Mouse (Mus musculus) gastrocnemius, adult 2 months (tissue): ENCODE results near the gene Mki67. TPM values are rescaled to one million over a fixed set of nuclear protein-coding genes. Genes with fewer than 3 reads are reported as not detected.

Source experiments
- DNase-seq: peaks from one replicate; pipeline ENCODE4 v3.0.0; 2022
- H3K27ac ChIP-seq: fragments of 200-600 bp; 2 replicates; pipeline ENCODE4 v1.8.1; 2022; ENCODE audit warnings: mild to moderate bottlenecking
- H3K4me3 ChIP-seq: fragments of 200-600 bp; 2 replicates; pipeline ENCODE4 v1.8.1; 2022; ENCODE audit warnings: mild to moderate bottlenecking, moderate library complexity
- CTCF ChIP-seq: fragments of 200-600 bp; IDR thresholded peaks from 2 replicates; pipeline ENCODE4 v1.8.1; 2022; ENCODE audit warnings: antibody characterized with exemption, mild to moderate bottlenecking, moderate library complexity
- intact Hi-C: fragments of 180-260 bp; cut with DNase I; formaldehyde crosslinking; loops from one replicate; pipeline ENCODE4 v1.15.1; 2025
- total RNA-seq, 2 experiments: library from RNA; stranded (reverse); gene quantifications; 2 replicates each; pipeline ENCODE4 v1.2.3; 2021

The Mki67 gene
- total RNA-seq, 2 experiments from 2014 or later: 0.08 TPM; not detected in 1

GRCm38 (mm10) chr7:135680334-135680733 lies 35.8 kb downstream of the Mki67 start:
- peak; percentile 68 for TF ChIP-seq CTCF
- Histone ChIP-seq H3K27ac (no peak overlapping the region), H3K4me3 (no peak overlapping the region)
- intact Hi-C loops: loop anchor here (5.0 kb wide), 1 partner anchor 57 kb away; no protein-coding TSS in a partner anchor
- peak; percentile 70 for DNase-seq

DNA sequence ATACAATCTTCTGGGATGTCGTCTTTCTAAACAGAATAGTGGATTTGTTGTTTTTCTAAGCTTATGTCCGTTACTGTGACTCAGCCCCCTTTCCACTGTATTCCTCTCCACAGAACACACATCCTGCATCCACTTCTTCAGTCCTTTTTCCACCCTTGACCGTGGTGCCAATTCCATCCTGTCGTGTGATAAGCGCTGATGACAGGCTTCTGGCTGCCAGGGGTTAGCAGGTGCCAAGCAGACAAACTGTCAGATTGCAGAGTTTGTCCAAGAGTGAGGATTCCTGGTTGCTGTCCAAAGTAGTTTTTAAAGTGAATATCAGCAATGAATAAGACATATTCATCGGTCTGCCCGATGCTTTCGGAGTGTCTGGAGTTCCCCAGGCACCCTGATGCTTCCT lies 39.4 kb downstream of the Mki67 start:
- DNase-seq: no peak
- TF ChIP-seq CTCF: no peak
- Histone ChIP-seq H3K27ac (no peak overlapping the region), H3K4me3 (no peak overlapping the region)
- intact Hi-C loops: no loop called here

GRCm38 (mm10) chr7:135673576-135673975 lies 42.6 kb downstream of the Mki67 start:
- no peak overlapping the region for H3K4me3 ChIP-seq
- DNase-seq: no peak
- no peak for TF ChIP-seq CTCF
- intact Hi-C loops: no loop called here
- no peak overlapping the region for H3K27ac ChIP-seq

DNA sequence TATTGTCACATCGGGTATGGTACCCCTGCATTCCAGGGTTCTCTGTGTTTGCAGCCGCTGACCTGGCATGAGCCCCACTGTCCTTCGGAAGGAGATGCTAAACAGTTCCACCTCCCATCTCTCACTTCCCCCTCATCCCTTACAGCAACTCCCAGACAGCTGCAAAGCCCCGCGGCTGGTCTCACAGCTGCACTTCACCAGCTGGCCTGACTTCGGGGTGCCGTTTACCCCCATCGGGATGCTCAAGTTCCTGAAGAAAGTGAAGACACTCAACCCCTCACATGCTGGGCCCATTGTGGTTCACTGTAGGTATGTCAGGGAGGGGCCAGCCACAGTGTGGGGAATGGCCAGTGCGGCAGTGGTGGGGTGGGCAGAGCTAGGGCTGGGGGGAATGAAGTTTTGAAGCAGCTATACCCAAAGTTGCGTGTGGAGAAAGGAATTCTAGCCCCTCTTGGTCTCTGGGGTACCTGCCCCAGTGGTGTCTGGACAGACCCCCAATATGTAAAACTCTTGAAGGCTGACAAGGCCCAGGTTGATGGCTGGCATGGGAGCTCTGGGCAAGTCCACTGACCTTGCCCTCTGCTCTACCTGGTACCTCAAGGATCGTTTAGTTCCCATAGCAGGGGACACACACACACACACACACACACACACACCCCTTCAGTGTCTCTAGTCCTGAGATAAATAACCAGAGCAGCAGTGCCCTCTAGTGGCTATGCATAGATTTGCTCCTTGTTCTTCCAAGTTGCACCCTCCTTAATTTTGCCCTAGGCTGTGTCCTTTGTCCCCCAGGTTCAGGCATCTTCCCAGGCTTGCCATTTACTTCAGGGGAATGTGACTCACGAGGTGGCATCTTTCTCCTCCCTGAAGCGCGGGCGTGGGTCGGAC lies 47.1 kb downstream of the Mki67 start:
- Histone ChIP-seq H3K27ac (no peak overlapping the region), H3K4me3 (no peak overlapping the region)
- peak; percentile 72 for TF ChIP-seq CTCF
- intact Hi-C loops: no loop called here
- peak; percentile 51 for DNase-seq

DNA sequence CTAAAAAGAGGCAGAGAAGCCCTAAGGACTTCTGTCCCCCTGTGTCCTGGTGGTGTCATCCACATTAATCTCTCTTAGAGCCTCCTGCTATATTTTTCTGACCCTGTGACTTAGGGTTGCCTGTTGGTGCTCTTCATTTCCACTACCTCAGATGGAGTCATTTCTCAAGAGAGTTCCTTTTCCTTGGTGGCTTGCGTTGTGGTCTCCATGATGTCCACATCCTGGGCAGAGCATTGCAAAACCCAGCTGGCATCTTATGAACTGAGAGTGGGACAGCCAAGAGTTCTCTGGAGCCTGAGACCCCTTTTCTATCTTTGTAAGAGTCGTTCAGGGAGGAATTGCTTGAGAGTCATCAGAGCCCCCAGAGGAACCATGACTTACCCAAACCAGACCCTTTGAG lies 49.8 kb downstream of the Mki67 start:
- Histone ChIP-seq H3K27ac (no peak overlapping the region), H3K4me3 (no peak overlapping the region)
- intact Hi-C loops: no loop called here
- TF ChIP-seq CTCF: no peak
- no peak for DNase-seq

- intact Hi-C loops: no loop called here
- no peak for DNase-seq
- Histone ChIP-seq H3K4me3 (no peak overlapping the region), H3K27ac (no peak overlapping the region)
- no peak for TF ChIP-seq CTCF
These were observed 52.0 kb downstream of the Mki67 start for GRCm38 (mm10) chr7:135664211-135664610.

DNA sequence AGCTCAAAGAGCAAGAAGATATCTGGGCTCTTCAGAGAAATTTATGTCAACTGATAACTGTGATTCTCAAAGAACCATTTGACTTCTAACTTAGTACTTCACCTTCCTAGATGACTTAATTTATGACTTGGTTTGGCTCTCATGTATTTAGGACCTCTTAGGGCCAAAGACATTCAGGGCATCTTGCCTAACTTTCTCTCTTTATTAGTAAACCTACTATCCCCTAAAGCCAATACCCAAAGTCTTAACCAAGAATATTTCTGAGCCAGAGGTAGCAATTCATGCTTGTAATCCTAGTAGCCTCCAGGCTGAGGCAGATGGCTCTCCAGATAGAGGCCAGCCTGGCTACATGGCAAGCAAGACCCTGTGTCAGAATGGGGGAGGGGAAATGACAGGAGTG lies 55.8 kb downstream of the Mki67 start:
- no peak for TF ChIP-seq CTCF
- Histone ChIP-seq H3K4me3 (no peak overlapping the region), H3K27ac (no peak overlapping the region)
- DNase-seq: no peak
- intact Hi-C loops: no loop called here

DNA sequence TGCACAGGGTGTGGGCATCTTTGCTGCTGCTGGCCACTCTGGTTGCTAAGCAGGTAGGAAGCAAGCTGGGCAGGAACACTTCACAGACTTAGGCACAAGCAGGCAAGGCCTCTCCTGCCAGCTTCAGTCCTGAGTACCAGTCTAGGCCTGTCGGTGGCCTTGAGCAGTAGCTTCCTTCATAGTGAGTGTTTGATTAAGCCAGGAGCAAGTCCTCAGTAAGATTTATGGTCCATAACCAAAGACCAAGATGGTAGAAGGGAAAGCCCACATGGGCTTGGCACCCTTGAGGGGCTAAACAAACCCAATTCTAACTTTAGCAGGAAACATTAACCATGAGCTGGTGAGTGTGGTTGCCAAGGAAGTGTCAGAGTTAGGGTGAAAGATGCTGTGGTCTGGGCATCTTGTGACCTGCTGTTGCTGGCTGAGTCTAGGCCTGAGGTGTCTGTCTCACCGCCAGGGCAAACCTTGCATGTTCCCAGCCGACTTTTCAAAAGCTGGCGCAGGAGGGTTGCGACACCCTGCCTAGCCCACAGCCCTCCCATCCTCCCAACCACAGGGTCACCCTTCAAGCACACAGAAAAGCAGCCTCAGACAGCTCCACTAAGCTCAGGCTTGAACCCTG lies 56.7 kb downstream of the Mki67 start:
- TF ChIP-seq CTCF: no peak
- intact Hi-C loops: no loop called here
- DNase-seq: no peak

DNA sequence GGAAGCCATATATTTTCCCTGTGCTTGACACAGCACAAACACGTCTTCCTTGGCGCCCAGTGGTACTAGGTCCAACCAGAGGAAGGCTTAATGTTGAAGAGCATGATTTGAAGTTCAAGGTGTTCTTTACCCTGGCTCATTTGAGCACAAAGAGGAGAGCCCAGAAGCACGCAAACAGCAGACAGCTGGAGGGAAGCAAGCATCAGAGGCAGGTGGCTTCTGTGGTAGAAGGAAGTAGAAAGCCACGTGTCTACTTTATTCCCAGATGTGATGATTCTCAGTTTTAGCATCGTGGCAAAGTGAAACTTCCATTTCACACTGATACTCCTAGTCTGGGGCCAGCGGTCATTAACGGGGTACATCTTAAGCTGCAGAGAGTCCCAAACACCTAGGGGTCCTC lies 58.0 kb downstream of the Mki67 start:
- no peak for TF ChIP-seq CTCF
- DNase-seq: no peak
- H3K27ac ChIP-seq: no peak overlapping the region
- intact Hi-C loops: no loop called here
- no peak overlapping the region for H3K4me3 ChIP-seq

More for the DNA sequence above, 56.7 kb downstream of the Mki67 start:
- H3K4me3 ChIP-seq: no peak overlapping the region
- no peak overlapping the region for H3K27ac ChIP-seq

- H3K27ac ChIP-seq: no peak overlapping the region
- H3K4me3 ChIP-seq: no peak overlapping the region
- DNase-seq: no peak
- TF ChIP-seq CTCF: no peak
- intact Hi-C loops: no loop called here
These were observed 61.0 kb downstream of the Mki67 start for GRCm38 (mm10) chr7:135655113-135655512.

GRCm38 (mm10) chr7:135654288-135654687 lies 61.9 kb downstream of the Mki67 start:
- TF ChIP-seq CTCF: no peak
- DNase-seq: no peak
- intact Hi-C loops: no loop called here
- H3K4me3 ChIP-seq: no peak overlapping the region
- H3K27ac ChIP-seq: no peak overlapping the region

GRCm38 (mm10) chr7:135653601-135654000 lies 62.6 kb downstream of the Mki67 start:
- DNase-seq: no peak
- no peak for TF ChIP-seq CTCF
- intact Hi-C loops: no loop called here
- no peak overlapping the region for H3K27ac ChIP-seq
- no peak overlapping the region for H3K4me3 ChIP-seq

GRCm38 (mm10) chr7:135652781-135653180 lies 63.4 kb downstream of the Mki67 start:
- Histone ChIP-seq H3K4me3 (peak overlapping the region; percentile 66), H3K27ac (peak overlapping the region; percentile 75)
- TF ChIP-seq CTCF: no peak
- intact Hi-C loops: no loop called here
- DNase-seq: no peak
